Mouse (Mus musculus): ENCODE data around the gene Cacna1d.

Gene Cacna1d

DNA sequence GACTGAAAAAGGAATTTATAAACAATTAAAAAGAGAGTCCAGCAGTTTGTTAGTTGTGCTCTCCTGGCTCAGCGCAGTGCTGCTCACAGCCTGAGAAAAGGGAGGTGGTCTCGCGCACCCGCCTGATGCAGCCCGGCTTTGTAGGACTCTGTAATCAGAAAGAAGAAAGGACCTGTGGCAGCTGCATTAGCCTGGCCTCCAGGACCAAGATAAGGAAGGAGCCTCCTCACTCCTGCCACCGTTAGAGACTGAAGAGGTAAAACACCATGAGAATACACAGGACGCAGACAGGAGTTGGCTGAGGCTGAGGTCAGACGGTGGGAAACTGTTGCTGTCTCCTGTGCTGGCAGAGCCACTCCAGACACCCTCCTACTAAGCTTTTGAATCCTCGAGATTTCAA, at the start of gene Cacna1d:
Gene Cacna1d, minus strand, starts transcription at position 114 of the 400 bp plus-strand sequence.
- DNase-seq (ENCODE audit: low read depth, low spot score) = no peak

DNA sequence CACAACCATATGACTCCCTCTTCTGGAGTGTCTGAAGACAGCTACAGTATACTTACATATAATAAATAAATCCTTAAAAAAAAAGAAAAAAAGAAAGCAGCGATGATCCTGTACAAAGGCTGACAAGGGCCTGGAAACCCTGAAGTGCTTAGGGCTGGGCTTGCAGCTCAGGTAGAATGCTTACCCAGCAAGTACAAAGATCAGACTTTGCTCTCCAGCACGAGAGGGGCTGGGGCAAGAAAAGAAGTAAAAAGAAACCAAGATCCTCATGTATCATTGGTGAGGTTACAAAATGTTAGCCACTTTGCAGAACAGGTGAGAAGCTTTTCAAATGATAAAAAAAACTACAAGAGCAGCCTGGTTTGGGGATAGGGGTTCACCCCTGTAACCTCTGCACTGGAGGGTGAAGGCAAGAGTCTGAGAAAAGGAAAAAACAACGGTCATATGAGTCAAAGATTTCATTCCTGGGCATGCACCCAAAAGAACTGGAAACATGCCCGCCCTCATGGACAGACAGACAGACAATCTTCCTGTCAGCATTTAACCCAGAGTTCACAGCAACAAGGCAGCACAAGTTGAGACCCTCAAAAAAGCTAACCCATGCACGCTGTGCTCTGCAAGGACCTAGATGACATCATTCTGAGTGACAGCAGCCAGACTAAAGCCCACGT, 42.7 kb upstream of the Cacna1d start:
- no peak for DNase-seq (ENCODE audit: low read depth, low spot score)

DNA sequence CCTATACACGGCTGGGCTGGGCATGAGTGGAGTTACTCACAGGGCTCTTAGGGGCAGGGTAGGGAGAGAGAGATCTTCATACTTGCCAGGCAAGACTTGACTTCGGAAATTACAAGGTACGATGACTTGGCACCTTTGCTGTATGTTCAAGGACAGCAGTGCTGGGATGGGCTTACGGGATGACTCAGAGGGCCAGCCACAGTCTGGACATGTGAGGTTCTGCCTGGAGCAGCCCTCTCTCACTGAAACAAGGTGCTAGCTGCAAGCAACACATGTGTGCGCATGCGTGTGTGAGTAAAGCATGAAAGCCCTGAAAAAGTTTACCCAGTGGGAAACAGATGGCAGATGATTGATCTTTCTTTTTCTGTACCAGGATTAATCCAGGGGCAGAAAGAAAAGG, 40.6 kb upstream of the Cacna1d start:
- no peak for DNase-seq (ENCODE audit: low read depth, low spot score)

DNA sequence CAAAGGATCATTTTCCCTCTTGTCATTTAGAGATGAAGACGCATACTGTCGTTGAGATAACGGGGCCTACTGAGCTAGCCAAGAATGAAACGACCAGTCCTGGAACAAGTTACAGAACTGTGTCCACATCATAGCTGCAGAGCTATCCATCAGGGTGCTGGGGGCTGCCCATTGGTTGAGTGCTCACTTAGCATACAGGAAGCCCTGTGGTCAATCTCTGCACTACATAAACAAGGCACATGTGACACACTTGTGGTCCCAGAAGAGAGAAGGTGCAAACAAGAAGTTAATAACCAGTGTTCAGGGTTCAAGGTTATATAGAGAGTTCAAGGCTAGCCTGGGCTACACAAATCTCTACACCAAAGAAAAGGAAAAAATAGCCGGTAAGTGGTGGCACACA, 40.2 kb upstream of the Cacna1d start:
- no peak for DNase-seq (ENCODE audit: low read depth, low spot score)

DNA sequence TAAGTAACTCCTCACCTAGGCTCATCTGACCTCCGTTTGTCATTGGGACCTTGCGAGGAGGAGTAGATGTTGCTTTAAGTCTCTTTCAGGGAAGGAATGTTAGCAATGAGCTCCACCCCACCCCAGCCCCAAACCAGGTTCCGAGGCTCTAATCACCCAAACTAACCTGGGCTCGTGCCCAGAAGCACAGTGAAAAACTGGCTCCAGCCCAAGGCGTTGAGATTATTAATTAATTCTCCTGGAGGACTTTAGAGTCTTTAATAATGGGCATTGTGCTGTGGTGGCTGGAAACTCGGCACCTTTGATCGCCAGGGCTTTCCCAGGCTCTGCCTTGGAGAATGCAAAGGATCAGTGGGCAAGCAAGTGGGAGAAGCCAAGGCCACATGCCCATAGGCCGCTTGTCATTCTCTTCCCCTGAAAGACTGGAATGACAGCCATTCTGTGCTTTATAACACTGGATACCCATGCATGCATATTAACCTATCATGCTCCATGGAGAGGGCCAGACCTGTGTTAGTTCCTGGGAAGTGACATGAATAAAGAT, 39.5 kb upstream of the Cacna1d start:
- no peak for DNase-seq (ENCODE audit: low read depth, low spot score)

DNA sequence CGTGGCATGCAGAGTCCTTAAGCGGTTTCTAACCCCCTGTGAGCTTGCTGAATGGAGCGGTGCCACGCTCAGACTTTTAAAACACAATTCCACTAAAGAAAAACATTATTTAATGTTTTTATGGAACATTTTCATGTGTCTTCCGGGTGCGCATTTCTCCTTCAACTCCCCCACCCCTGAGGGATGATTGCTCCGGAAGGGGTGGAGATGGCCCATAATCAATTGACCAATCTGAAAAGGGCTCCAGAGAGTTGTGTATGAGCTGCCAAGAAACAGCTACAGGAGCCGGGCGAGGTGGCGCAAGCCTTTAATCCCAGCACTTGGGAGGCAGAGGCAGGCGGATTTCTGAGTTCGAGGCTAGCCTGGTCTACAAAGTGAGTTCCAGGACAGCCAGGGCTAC, 38.2 kb upstream of the Cacna1d start:
- no peak for DNase-seq (ENCODE audit: low read depth, low spot score)

DNA sequence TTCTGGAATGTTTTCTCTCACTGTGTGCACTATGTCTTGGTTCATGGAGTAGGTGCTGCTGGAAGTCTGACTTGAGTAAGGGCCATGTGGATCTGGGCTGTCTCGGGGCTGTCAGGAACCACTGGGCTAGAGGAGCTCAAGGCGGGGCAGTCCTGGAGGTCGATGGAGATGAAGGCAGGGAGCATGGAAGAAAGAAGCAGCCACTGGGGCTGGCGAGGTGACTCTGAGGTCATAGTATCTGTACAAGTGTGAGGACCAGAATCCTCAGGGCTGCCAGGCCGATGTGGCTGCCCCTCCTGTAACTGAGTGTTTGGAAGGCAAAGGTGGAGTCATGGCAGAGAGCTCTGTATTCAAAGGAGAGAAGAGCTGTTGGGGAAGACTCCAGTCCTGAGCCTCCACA, 37.7 kb upstream of the Cacna1d start:
- no peak for DNase-seq (ENCODE audit: low read depth, low spot score)

DNA sequence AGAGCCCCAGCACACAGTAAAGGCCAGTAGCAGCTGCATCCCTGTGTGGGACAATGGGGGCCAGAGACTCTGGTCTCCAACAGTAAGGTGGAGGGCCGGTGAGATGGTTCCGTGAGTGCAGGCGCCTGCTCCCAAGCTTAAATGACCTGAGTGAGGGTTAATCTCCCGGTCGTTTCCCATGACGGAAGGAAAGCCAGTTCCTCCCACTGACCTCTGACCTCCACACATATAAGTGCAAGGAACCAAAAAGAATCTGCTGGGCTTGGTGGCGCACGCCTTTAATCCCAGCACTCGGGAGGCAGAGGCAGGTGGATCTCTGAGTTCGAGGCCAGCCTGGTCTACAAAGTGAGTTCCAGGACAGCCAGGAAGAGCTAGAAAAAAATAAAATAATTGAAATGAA, 37.1 kb upstream of the Cacna1d start:
- DNase-seq (ENCODE audit: low read depth, low spot score) = no peak

DNA sequence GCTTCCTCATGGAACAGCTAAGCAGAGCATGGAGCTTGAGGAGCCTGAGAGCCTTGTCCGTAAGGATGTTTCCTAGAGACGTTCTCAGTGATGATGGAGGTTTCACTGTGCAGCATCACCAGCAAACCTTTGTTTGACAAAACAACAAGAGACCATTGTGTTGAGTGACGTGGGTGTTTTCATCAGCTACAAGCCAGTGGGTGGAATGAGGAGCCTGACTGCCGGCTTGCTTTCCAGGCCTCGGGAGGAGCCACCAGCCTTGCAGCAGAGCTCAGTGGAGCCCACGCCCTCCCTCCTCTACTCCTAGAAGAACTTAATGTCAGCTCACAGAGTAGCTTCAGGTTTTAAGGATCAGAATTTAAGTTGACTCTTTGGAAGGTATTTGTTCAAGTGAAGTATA, 32.1 kb upstream of the Cacna1d start:
- no peak for DNase-seq (ENCODE audit: low read depth, low spot score)

DNA sequence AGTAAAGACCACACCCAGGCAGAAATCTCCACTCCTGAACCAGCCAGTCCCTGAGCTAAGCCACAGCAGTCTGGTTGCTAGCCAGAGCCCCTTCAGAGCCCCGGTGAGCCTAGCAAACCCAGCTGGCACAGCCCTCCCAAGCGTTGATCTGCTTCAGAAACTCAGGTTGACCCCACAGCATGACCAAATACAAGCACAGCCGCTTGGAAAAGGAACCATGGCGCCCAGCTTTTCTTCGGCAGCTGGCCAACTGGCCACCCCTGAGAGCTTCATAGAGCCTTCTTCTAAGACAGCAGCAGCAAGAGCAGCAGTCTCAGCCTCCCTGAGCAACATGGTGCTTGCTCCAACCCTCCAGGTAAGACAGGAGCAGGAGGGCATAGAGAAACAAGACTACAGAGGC, 28.1 kb upstream of the Cacna1d start:
- no peak for DNase-seq (ENCODE audit: low read depth, low spot score)

DNA sequence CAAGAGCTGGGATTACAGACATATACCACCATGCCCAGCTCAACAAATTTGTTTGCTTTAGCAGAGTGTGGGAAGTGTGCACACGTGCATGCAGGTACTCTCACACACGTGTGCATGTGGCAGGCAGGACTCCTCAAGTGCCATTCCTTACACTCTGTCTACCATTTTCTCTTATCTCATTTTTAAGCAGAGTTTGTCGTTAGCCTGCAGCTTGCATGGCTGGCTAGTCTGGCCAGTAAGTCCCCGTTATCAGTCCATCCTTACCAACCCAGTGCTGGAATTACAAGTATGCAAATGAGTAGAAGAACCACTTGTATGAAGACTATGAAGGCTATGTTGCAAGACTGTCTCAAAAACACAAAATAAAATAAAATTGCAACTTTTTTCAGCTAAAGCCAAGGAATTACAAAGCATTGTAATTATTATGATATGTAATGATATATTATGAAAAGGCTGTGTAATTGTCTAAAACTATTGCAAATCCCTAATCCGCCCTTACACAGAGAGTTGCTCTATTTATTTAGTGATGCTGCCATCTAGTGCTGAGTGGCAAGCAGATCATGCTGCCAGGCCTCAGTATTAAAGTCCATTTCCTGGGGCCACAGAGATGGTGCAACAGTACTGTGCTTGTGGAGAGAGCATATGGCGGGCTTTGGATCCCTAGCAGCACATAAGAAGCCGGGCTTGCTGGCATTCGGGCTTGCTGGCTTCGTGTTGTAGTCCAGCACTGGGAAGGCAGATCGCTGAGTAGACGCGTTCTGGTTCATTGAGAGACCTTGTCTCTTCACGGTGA, 24.9 kb upstream of the Cacna1d start:
- no peak for DNase-seq (ENCODE audit: low read depth, low spot score)

DNA sequence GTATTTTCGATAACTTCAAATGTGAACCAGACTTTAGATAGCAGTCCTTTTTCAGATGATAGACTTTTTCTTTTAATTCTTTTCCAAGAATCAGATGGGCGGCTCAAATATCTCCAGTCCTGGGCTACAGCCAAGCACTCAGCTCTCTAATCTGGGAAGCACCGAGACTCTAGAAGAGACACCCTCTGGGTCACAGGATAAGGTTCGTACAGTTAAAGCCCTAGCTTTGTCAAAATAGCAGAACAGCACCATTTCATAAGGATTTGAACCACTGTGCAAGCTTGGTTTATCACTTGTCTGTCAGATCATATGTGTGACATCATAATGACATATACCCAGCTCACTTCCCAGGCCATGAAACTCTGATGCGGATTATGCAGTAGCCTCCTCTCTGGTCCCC, 21.6 kb upstream of the Cacna1d start:
- DNase-seq (ENCODE audit: low read depth, low spot score) = no peak

DNA sequence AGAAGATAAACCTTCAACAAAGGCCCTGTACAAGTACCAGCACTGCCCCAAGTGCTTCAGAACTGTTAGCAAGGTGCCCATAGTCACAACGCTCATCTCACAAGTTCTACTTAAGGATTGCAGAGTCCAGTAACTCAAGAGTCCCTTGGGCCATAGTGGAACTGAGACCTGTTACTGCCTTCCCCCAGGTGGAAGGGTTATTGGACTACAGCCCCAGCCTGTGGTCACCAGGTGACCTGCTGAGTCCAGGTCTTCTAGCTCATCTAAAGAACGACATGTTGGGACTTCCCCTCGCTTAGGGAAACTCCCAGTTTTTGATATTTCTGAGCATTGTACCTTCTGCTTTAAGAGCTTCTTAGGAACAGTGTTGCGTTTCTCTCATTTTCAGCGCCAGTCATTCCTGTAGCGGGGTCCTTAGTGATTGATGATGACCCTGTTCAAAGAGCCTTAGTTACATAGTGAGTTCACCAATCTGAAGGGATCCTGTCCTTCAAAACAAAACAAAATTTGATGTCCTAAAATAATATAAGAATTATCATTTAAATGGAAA, 19.0 kb upstream of the Cacna1d start:
- DNase-seq (ENCODE audit: low read depth, low spot score) = no peak

DNA sequence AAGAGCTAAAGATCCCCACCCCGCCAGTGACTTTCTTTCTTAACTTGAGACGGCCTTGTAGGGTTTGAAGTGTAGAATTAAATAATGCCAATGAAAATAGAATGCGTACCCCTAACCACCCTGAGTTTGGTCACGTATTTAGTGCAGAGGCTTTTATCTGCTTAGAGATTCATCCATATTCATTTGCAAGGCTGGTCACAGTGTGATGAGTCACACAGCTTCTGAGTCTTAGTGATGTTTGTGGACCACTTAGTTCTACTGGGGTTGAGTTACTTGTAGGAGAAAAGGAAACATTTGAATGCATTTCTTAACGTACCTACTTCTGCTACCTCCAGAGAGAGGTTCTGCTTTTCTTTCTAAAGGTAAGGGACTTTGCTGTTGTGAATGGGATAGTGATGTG, 13.7 kb upstream of the Cacna1d start:
- DNase-seq (ENCODE audit: low read depth, low spot score) = no peak

DNA sequence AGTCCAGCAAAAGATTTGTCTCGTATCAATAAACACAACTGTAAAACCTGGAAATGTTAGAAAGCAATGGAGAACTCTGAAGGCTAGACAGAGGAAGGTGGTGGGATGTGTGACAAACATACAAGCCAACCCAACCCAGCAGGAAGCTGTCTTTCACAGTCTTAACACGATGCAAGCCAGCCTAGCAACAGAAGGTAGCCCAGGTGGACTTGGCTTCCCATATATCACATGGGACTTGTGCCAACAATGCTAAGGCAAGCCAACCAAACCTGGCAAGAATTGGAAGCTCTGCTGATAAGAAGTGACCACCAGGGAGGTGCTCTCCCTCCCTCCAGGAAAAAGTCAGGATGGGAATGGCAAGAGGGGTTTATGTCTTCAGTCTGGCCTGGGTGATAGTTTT, 6.9 kb upstream of the Cacna1d start:
- no peak for DNase-seq (ENCODE audit: low read depth, low spot score)

DNA sequence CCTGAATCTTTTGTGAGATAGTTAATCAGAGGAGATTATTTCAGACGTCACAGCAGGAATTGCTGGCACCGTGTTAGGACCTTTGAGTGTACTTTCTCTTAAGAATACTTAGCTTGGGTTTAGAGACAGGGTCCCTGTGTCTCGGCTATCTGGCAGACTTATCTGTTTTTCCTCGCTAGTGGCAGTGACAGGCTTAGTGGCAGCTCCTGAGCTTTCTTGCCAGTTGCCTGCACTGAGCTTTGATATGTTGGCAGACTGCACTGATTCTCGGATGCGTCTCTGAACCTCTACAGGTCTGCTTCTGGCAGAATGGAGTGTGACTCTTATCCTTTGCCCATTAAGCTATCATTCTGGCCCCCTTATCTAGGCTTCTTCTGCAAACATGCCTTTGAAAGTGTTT, 3.7 kb upstream of the Cacna1d start:
- DNase-seq (ENCODE audit: low read depth, low spot score) = no peak

DNA sequence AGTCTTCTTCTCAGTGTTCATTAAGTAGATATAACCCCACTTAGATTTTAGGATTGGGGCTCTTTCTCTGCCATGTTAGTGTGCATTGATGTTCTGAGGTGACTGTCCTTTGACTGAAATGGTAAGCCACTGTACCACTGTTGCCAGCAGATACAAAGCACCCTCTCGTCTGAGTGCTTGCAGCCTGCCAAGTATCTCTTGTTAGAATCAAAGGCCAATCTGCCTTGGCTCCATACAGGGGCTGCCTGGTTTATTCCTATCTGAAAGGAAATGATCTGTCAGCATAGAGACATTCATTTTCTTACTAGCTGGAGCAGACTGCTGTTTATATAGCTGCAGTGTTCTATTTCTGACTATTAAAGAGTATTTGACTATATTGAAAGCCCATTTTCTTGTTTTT, 2.0 kb upstream of the Cacna1d start:
- no peak for DNase-seq (ENCODE audit: low read depth, low spot score)

DNA sequence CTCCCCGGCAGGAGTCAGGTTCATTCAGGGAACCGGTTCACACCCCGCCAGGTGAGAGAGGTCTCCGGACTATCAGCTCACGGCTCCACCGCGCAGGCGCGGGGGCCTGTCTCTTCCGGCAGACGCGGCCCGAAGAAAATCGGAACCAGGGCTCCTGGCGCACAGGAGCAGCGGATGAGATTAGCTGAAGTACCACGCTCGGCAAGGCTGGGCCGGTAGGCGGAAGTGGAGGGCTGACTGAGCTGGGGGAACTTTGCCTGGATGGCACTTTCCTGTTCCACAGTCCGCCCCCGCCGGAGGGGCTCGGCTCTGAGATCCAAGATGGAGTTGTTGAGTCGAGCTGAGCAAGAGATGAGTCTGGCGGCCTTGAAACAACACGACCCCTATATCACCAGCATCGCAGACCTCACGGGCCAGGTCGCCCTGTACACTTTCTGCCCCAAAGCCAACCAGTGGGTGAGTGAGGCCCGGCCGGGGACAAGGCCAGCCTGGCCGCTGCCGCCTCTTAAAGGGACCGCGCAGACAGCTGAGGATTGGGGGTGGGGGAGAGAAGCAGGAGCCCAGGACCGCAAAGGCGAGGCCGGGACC, 11.8 kb downstream of the Cacna1d start, which contains the start of gene Dcp1a:
Gene Dcp1a, plus strand, starts transcription at position 175 of the 588 bp plus-strand sequence.
- peak; percentile 97 for DNase-seq (ENCODE audit: low read depth, low spot score)

DNA sequence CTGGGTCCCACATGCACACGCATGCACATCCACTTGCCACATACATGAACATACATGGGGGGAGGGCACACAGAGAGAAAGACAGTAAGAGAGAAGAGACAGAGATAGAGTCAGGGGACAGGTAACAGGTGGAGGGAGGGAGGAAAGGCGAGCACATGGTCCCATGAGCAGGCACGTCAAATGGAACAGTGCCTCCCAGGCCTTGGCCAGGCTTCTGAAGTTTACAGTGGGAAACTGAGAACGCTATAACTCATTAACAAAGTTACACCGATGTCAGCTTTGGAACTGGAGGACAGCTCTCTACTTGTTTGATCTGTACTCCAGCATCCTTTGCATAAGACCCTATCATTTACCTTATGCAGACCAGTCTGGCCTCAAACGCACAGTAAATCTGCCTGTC, 16.8 kb downstream of the Cacna1d start:
- DNase-seq (ENCODE audit: low read depth, low spot score) = no peak

DNA sequence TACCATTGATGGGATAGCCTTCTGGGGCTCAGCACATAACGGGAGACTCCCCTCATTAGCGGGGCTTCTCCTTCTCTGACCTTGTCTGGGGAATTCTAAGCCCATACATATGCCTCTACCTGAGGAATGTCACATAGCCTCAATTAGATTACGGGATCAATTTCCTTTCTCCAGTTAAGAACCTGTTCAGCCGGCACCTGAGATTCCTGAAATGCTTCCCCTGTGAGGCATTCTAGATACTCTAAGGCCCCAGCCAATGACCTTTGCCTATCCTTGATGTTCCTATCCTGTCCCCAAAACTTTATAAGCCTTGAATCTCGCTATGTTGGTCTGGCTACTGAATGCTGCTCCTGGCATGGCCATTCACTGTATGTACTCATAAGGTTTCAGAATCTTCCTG, 17.6 kb downstream of the Cacna1d start:
- no peak for DNase-seq (ENCODE audit: low read depth, low spot score)

DNA sequence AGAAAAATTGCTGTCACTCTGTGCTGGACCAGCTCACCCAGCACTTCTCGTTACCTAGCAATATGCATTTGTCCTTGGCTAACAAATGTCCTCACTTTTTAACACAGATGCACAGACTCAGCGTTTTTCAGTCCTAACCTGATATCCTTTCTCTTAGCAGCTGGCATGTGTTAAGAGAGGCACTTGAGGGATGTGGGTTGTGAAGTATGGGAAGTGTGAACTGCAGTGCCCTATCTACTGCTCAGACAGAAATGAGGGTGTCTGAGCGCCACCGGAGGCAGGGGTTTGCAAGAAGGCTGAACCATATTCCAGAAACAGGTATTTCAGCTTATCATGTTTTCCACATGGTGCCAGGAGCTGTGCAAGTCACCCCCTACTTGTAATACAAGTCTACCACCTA, 27.9 kb downstream of the Cacna1d start:
- no peak for DNase-seq (ENCODE audit: low read depth, low spot score)

DNA sequence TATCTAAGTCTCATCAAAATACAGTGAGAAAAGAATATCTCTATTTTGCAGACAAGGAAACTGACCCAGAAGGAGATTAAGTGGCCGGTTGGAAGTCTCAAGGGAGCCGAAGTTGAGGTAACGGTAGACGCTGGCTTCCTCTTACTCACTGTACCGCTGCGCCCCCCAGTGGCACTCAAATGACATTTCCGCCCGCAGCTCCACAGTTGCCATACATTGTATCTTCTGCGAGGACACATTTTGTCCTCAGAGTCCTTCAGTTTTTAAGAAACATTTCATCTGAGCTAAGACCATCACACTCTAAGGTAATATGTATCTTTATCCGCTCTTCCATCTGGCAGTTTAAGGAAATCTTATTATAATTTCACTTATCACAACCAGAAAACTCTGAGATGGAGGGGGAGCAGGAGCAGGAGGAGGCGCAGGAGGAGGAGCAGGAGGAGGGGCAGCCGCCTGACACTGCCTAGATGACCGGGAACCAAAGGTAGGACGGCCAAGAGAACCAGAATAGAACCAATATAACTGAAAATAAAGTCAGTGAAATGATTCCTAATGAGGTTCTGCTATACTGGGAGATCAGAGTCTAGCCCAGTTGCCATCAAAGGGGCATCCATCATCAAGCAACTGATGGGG, 31.2 kb downstream of the Cacna1d start:
- DNase-seq (ENCODE audit: low read depth, low spot score) = peak; percentile 70
